Mouse (Mus musculus): ENCODE measurements around the gene Dtx2. TPM values are rescaled to one million over a fixed set of nuclear protein-coding genes. Genes with fewer than 3 reads are reported as not detected.

Dtx2 gene
- total and polyA plus RNA-seq, 3 experiments: 11.9 to 17.2 TPM; not detected in 1

- Histone ChIP-seq H3K4me3 (ENCODE audit: control insufficient read depth in 1 of 2, insufficient read depth in 1 of 2, low read depth in 2 of 2, low read length in 2 of 2) (no peak overlapping the region), H3K9me3 (replicated peaks; ENCODE audit: insufficient read depth, low read length) (no peaks in the 10 kb centered on the region), H3K9ac (ENCODE audit: control insufficient read depth, low read depth, low read length, poor library complexity, severe bottlenecking) (no peak overlapping the region), H3K4me1 (ENCODE audit: control insufficient read depth in 1 of 2, insufficient read depth in 2 of 2, low read length in 2 of 2) (peaks cover 5 to 10% of the 10 kb centered on the region in 2 experiments), H3K27me3 (ENCODE audit: control insufficient read depth in 1 of 2, insufficient read depth in 2 of 2, low read length in 2 of 2) (no peaks in the 10 kb centered on the region), H3K27ac (ENCODE audit: control insufficient read depth, low read depth, low read length) (no peak overlapping the region), H3K36me3 (ENCODE audit: control insufficient read depth in 1 of 2, insufficient read depth in 2 of 2, low read length in 2 of 2) (peaks cover 0 to 5% of the 10 kb centered on the region in 2 experiments; a peak in 2 of 4 replicates), H3K79me2 (ENCODE audit: control insufficient read depth, insufficient read depth, low read length, poor library complexity) (no peaks in the 10 kb centered on the region)
- TF ChIP-seq EP300 (IDR thresholded peaks at IDR 0.05; ENCODE audit: low read depth in 1 of 2, low read length in 2 of 2) (peak in 1 of 2 experiments; percentile 7; a peak in 1 of 4 replicates), CHD1 (IDR thresholded peaks at IDR 0.05; ENCODE audit: low read depth, low read length) (no peak)
- DNase-seq (ENCODE audit: low read depth, low spot score): no peak
Measured at GRCm38 (mm10) chr5:136073051-136073450, 78.5 kb downstream of the Dtx2 start.

- DNase-seq (ENCODE audit: low read depth, low spot score): no peak
- no peak overlapping the region for H3K27ac ChIP-seq (ENCODE audit: control insufficient read depth, low read depth, low read length)
- no peaks in the 10 kb centered on the region for H3K27me3 ChIP-seq (ENCODE audit: control insufficient read depth in 1 of 2, insufficient read depth in 2 of 2, low read length in 2 of 2)
- peaks cover 5 to 14% of the 10 kb centered on the region in 2 experiments for H3K4me1 ChIP-seq (ENCODE audit: control insufficient read depth in 1 of 2, insufficient read depth in 2 of 2, low read length in 2 of 2)
- H3K9me3 ChIP-seq (replicated peaks; ENCODE audit: insufficient read depth, low read length): no peaks in the 10 kb centered on the region
- H3K79me2 ChIP-seq (ENCODE audit: control insufficient read depth, insufficient read depth, low read length, poor library complexity): no peaks in the 10 kb centered on the region
- H3K36me3 ChIP-seq (ENCODE audit: control insufficient read depth in 1 of 2, insufficient read depth in 2 of 2, low read length in 2 of 2): peaks cover 0 to 6% of the 10 kb centered on the region in 2 experiments; a peak in 2 of 4 replicates
- H3K4me3 ChIP-seq (ENCODE audit: control insufficient read depth in 1 of 2, insufficient read depth in 1 of 2, low read depth in 2 of 2, low read length in 2 of 2): no peak overlapping the region
- H3K9ac ChIP-seq (ENCODE audit: control insufficient read depth, low read depth, low read length, poor library complexity, severe bottlenecking): no peak overlapping the region
- TF ChIP-seq EP300 (IDR thresholded peaks at IDR 0.05; ENCODE audit: low read depth in 1 of 2, low read length in 2 of 2) (no peak), ZKSCAN1 (IDR thresholded peaks at IDR 0.05; ENCODE audit: low read depth, low read length) (no peak), MEF2A (IDR thresholded peaks at IDR 0.05; ENCODE audit: extremely low read depth, insufficient replicate concordance, low read depth, low read length, poor library complexity, severe bottlenecking) (no peak), ZNF384 (IDR thresholded peaks at IDR 0.05; ENCODE audit: low read depth, low read length) (no peak), E2F4 (IDR thresholded peaks at IDR 0.05; ENCODE audit: borderline replicate concordance, low read depth, low read length) (no peak), USF2 (IDR thresholded peaks at IDR 0.05; ENCODE audit: borderline replicate concordance in 1 of 2, insufficient read depth in 1 of 2, low read depth in 1 of 2, low read length in 2 of 2) (no peak), GATA1 (IDR thresholded peaks at IDR 0.05; ENCODE audit: low read depth, low read length) (no peak), MAX (IDR thresholded peaks at IDR 0.05; ENCODE audit: low read length) (no peak), POLR2A (IDR thresholded peaks at IDR 0.05; ENCODE audit: control insufficient read depth in 1 of 2, insufficient read depth in 1 of 2, low read depth in 1 of 2, low read length in 2 of 2, poor library complexity in 1 of 2) (no peak), ZC3H11A (IDR thresholded peaks at IDR 0.05; ENCODE audit: low read depth, low read length) (no peak), TCF12 (IDR thresholded peaks at IDR 0.05; ENCODE audit: low read depth, low read length) (no peak), GABPA (IDR thresholded peaks at IDR 0.05; ENCODE audit: low read depth, low read length) (no peak), TBP (IDR thresholded peaks at IDR 0.05; ENCODE audit: low read depth, low read length) (no peak), POLR2AphosphoS5 (IDR thresholded peaks at IDR 0.05; ENCODE audit: borderline replicate concordance, low read depth, low read length) (no peak), NELFE (IDR thresholded peaks at IDR 0.05; ENCODE audit: low read depth, low read length) (no peak), RAD21 (IDR thresholded peaks at IDR 0.05; ENCODE audit: low read depth, low read length) (no peak), NRF1 (IDR thresholded peaks at IDR 0.05; ENCODE audit: insufficient read depth, low read depth, low read length, poor library complexity, severe bottlenecking) (no peak)
Measured at GRCm38 (mm10) chr5:136073526-136073925, 78.9 kb downstream of the Dtx2 start.

All from MEL (cell line).